Mouse (Mus musculus): ENCODE measurements at regions not wholly inside any gene's neighbourhood (a gene's known extent, or its start where the extent isn't known, plus 50 kb on each side); places are given as distances from the start of the nearest gene placed in this dataset.
A peak's percentile ranks its signal among the peaks of the same experiment; 100 is the strongest.

DNA sequence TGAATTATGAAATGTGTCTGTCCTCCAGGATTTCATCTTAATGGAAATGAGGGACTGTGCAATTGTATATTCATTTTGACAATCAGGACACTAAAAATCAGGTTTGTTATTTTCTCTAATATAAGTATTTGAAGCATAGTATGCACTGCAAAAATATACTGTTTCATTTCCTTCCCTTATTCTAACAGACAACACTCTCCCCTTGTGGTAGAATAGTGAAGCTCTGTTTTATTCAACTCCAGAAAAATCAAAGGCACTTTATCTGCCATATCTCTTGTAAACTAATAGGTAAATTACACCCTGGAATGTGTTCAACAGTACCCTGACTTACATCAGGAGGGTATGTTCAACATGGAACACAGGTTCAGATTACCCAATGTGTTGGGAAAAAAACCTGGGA, 137.7 kb upstream of the Zfp960 start:
- TF ChIP-seq CTCF (IDR thresholded peaks at IDR 0.05; ENCODE audit: low read depth) (peak; percentile 16; the same call in 1 of the 2 replicates), EP300 (IDR thresholded peaks at IDR 0.05; ENCODE audit: low read depth) (no peak)
